Mouse (Mus musculus) forebrain, embryonic 13.5 days (tissue): ENCODE results near the gene Atg9a. TPM values are rescaled to one million over a fixed set of nuclear protein-coding genes. Genes with fewer than 3 reads are reported as not detected.

Experiments
- ATAC-seq: fragments of 200-750 bp; cut with Nextera tagmentation; 2 replicates; pipeline ENCODE4 v1.8.0; 2017
- H3K27ac ChIP-seq: fragments of 300-500 bp; sonication (generic); 2 replicates; pipeline ENCODE4 v1.5.1; 2015; ENCODE audit warnings: inconsistent platforms, mild to moderate bottlenecking, moderate library complexity
- H3K27me3 ChIP-seq: fragments of 300-500 bp; sonication (generic); 2 replicates; pipeline ENCODE4 v1.6.1; 2015; ENCODE audit warnings: mild to moderate bottlenecking, inconsistent platforms
- H3K36me3 ChIP-seq: fragments of 300-500 bp; sonication (generic); 2 replicates; pipeline ENCODE4 v1.6.1; 2015; ENCODE audit warnings: mild to moderate bottlenecking, inconsistent platforms; ENCODE audit not compliant: poor library complexity, severe bottlenecking
- H3K4me1 ChIP-seq: fragments of 300-500 bp; sonication (generic); 2 replicates; pipeline ENCODE4 v1.6.1; 2015; ENCODE audit warnings: inconsistent platforms
- H3K4me2 ChIP-seq: fragments of 300-500 bp; sonication (generic); 2 replicates; pipeline ENCODE4 v1.6.1; 2015; ENCODE audit warnings: inconsistent platforms, mild to moderate bottlenecking, moderate library complexity
- H3K4me3 ChIP-seq: fragments of 300-500 bp; sonication (generic); 2 replicates; pipeline ENCODE4 v1.5.1; 2015; ENCODE audit warnings: mild to moderate bottlenecking, inconsistent platforms
- H3K9ac ChIP-seq: fragments of 300-500 bp; sonication (generic); 2 replicates; pipeline ENCODE4 v1.6.1; 2015; ENCODE audit warnings: mild to moderate bottlenecking, inconsistent platforms
- H3K9me3 ChIP-seq: fragments of 300-500 bp; sonication (generic); replicated peaks from 2 replicates; pipeline ENCODE4 v1.6.1; 2016; ENCODE audit warnings: inconsistent platforms
- WGBS: fragments of 180-500 bp; shearing (Covaris S2); methylation state at CpG from one replicate; pipeline ENCODE4 v1.1.7; 2015; 5-methylcytosine and 5-hydroxymethylcytosine counted together
- polyA plus RNA-seq: library from polyadenylated mRNA; unstranded; fragments of >200 nt; fragmentation: Nextera tagmentation; extraction: Ambion mirVana; gene quantifications from 2 replicates; pipeline ENCODE4 v1.2.1, GENCODE M21; 2015

Atg9a gene
- polyA plus RNA-seq, 1 experiment from 2014 or later: 29.7 TPM

- peaks cover 46% of the 10 kb centered on the region for H3K36me3 ChIP-seq
- H3K9me3 ChIP-seq: no peaks in the 10 kb centered on the region
- no peak overlapping the region for H3K4me2 ChIP-seq
- H3K4me3 ChIP-seq: no peak overlapping the region
- no peak for ATAC-seq
- H3K9ac ChIP-seq: no peak overlapping the region
- 96% methylated on average over 7 of the region's 7 CpGs for WGBS
- peaks cover 26% of the 10 kb centered on the region for H3K27me3 ChIP-seq
- no peak overlapping the region for H3K27ac ChIP-seq
- H3K4me1 ChIP-seq: peaks cover 47% of the 10 kb centered on the region
Measured at GRCm38 (mm10) chr1:75213096-75213495, 21.1 kb upstream of the Atg9a start.

DNA sequence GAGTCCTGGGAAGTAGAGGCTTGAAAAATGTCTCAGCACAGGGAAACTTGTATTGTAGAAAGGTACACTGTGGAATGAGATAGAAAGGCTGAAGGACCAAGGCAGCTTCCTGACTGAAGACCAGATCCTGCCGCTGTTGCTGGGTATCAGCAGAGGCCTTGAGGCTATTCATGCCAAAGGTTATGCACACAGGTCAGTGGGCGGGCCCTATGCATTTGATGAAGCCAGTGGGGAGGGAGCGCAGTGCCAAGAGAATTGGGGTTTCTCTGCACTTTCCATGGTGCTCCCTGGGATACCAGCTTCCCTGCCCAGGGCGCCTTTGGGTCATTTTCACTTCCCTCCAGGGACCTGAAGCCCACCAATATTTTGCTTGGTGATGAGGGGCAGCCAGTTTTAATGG lies 20.5 kb upstream of the Atg9a start:
- no peak overlapping the region for H3K4me3 ChIP-seq
- peaks cover 44% of the 10 kb centered on the region for H3K4me1 ChIP-seq
- peaks cover 21% of the 10 kb centered on the region for H3K27me3 ChIP-seq
- H3K9ac ChIP-seq: no peak overlapping the region
- no peak for ATAC-seq
- no peak overlapping the region for H3K4me2 ChIP-seq
- 88% methylated on average over 4 of the region's 4 CpGs for WGBS
- H3K27ac ChIP-seq: no peak overlapping the region
- H3K36me3 ChIP-seq: peaks cover 46% of the 10 kb centered on the region
- H3K9me3 ChIP-seq: no peaks in the 10 kb centered on the region

- Histone ChIP-seq H3K36me3 (peaks cover 45% of the 10 kb centered on the region), H3K9ac (peak overlapping the region; percentile 93), H3K4me1 (peaks cover 42% of the 10 kb centered on the region), H3K4me3 (peak overlapping the region; percentile 97), H3K27ac (no peak overlapping the region), H3K27me3 (peaks cover 8% of the 10 kb centered on the region), H3K4me2 (peak overlapping the region; percentile 92), H3K9me3 (no peaks in the 10 kb centered on the region)
- 14% methylated on average over 17 of the region's 17 CpGs for WGBS
- ATAC-seq: peak; percentile 14
Measured at GRCm38 (mm10) chr1:75211141-75211708, 19.2 kb upstream of the Atg9a start.

DNA sequence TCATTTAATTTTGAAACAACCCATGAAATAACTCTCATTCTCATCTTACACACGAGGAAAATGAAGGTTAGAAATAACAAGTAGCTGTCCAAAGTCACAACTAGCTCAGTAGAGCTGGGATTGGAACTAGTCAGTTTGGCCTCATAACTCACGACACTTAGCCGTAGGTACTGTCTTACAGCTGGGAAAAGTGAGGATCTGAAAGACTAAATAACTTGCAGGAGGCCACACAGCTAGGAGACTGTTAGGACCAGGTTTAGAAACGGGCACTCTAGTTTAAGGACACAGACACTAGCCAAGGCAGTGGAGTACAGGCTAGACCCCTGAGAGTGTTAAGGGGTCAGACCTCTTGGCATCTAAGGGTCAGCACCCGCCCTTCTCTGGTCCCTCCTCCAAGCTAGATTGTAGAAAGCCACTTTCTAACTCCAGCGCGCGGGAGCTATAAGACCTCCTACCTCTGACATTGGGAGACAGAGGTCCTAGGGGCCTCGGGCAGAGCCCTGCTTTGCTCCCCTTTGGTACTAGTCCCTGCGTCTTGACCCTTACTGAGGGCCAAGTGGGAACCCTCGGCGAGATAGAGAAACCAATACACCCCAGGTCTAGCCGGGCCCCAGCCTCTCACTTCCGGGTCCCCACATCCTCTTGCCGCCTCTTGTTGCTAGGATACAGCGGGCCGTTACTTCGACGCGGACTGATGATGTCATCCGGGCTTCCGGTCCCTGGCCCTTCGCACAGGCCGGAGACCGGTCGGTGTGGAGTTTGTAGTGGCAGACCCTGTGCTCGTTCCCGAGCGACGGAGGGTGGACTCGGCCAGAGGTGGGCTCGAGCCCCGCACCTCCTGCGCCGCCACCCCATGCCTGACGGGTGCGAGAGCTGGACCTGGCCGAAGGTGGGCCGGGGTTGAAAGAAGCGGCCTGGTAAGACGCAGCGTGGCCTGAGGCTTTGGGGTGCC lies 18.4 kb upstream of the Atg9a start, which contains the start of the genes Glb1l and Stk16:
Gene Glb1l, minus strand, starts transcription at position 678 of the 952 bp plus-strand sequence.
Gene Stk16, plus strand, starts transcription at position 703 of the 952 bp plus-strand sequence.
- peak within 1 kb of the TSS; percentile 93 for H3K9ac ChIP-seq
- peak within 1 kb of the TSS; percentile 97 for H3K4me3 ChIP-seq
- peaks cover 37% of the 10 kb centered on the region for H3K36me3 ChIP-seq
- no peaks in the 10 kb centered on the region for H3K9me3 ChIP-seq
- H3K27ac ChIP-seq: no peak within 1 kb of the TSS
- peaks cover 42% of the 10 kb centered on the region for H3K4me1 ChIP-seq
- H3K4me2 ChIP-seq: peak within 1 kb of the TSS; percentile 92
- no peaks in the 10 kb centered on the region; the same call in 1 of the 2 replicates for H3K27me3 ChIP-seq
- ATAC-seq: peak; percentile 98
- 6% methylated on average over 42 of the region's 42 CpGs for WGBS

DNA sequence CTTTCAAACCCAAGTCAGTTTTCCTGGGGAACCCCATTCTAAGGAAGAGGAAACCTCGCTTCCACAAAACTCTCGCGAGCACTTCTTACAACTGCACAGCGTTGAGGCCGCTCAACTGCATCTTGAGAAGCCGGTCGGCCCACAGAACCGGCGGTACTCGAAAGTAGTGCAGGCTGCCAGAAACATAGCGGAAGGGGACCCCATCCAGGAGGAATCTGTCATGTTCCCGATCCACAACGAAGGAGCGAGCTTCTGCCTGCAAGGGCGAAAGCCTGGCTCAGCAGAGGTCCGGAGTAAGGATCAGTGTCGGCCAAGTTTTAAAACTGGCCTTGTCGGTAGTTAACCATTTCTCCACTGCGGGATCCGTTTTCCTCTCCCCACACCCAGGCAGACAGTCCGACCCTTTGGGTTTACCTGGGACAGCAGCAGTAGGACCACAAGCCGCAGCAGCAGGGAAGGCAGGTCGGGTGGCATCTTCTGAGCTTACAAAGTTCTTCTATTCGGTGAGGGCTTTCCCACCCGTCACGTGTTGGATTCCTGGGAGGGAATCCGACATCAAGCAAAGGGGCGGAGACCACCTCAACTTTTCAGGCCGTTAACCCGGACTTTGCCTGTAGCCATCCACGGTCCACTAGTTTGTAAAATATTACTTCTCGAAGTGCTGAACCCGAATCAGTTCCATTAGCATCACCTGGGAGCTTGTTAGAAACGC lies 17.1 kb upstream of the Atg9a start:
- H3K4me1 ChIP-seq: peaks cover 42% of the 10 kb centered on the region

DNA sequence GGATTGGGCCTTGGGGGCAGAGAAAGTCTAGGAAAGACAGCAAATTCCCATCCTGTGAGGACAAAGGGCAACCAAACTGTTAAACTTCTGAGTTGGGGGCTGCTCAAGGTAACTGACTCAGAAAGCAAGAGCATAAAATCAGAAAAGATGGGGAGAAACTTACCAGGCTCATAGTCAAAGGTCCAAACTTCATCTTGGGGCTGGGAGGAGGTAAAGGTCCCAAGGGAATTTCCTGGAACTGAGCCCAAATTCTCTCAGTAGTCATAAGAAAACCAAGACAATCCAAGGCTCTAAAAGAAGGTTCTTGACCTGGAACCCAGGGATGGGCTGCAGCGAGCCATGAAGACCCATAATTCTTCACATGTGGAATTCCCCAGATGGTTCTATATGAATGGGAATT lies 9.2 kb upstream of the Atg9a start:
- H3K4me2 ChIP-seq: no peak overlapping the region
- H3K4me3 ChIP-seq: no peak overlapping the region
- H3K4me1 ChIP-seq: no peaks in the 10 kb centered on the region
- H3K27me3 ChIP-seq: no peaks in the 10 kb centered on the region
- H3K9me3 ChIP-seq: no peaks in the 10 kb centered on the region
- no peak overlapping the region for H3K27ac ChIP-seq
- no peak overlapping the region for H3K9ac ChIP-seq
- peaks cover 39% of the 10 kb centered on the region for H3K36me3 ChIP-seq
- WGBS: 95% methylated on average over 1 of the region's 1 CpGs
- no peak for ATAC-seq

More for the DNA sequence above, 17.1 kb upstream of the Atg9a start:
- ATAC-seq: no peak
- whole genome bisulfite sequencing: 11% methylated on average over 34 of the region's 34 CpGs
- Histone ChIP-seq H3K9me3 (no peaks in the 10 kb centered on the region), H3K36me3 (peaks cover 24% of the 10 kb centered on the region), H3K27ac (no peak overlapping the region), H3K9ac (peak overlapping the region; percentile 52), H3K27me3 (no peaks in the 10 kb centered on the region; the same call in 1 of the 2 replicates), H3K4me2 (peak overlapping the region; percentile 92), H3K4me3 (peak overlapping the region; percentile 36)

DNA sequence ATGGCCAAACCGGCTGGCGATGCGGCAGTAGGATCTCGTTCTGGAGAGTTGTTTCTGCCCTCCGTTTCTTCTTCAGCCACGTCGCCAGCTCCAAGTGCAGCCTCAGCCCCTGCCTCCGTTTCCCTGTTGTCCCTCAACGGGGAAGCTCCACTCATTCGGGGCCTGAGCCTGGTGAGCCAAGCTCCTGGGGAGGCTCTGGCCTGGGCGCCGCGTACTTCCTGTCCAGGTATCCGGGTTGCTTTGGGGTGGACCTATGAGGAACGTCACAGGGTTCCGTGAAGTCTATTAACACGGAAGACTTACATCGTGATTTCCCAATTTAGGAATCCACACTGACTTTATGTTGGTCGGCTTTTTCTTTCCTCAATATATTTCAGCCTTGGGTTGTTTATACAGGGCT lies 456 bp upstream of the Atg9a start:
- Histone ChIP-seq H3K9ac (peak overlapping the region; percentile 86), H3K4me1 (peaks cover 26% of the 10 kb centered on the region), H3K9me3 (no peaks in the 10 kb centered on the region), H3K4me3 (peak overlapping the region; percentile 67), H3K4me2 (peak overlapping the region; percentile 93), H3K27me3 (no peaks in the 10 kb centered on the region), H3K27ac (peak overlapping the region; percentile 83), H3K36me3 (peaks cover 32% of the 10 kb centered on the region)
- ATAC-seq: peak; percentile 20; the same call in 1 of the 2 replicates
- WGBS: under 1% methylated on average over 19 of the region's 19 CpGs

DNA sequence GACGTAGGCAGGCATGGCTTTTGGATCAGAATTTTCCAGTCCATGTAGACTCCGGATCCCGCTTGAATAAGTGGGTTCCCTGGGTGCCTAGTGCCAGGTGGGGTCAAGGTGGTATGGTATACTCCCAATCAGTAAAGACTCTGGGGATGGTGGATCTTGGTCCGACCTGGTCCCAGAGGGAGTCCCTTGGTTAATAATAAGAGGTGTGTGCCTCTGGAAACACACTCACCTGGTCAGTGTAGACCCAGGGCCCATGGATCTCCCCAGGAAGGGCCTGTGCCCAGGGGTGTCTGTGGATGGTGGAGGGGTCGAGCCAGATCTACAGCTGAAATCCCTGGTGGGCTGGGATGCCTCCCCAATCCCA lies 756 bp downstream of the Atg9a start:
- peak overlapping the region; percentile 93 for H3K4me2 ChIP-seq
- H3K9me3 ChIP-seq: no peaks in the 10 kb centered on the region
- H3K27ac ChIP-seq: peak overlapping the region; percentile 89
- WGBS: 43% methylated on average over 5 of the region's 5 CpGs
- no peaks in the 10 kb centered on the region for H3K27me3 ChIP-seq
- H3K9ac ChIP-seq: peak overlapping the region; percentile 84
- H3K4me3 ChIP-seq: peak overlapping the region; percentile 67
- H3K36me3 ChIP-seq: peaks cover 33% of the 10 kb centered on the region
- no peak for ATAC-seq
- H3K4me1 ChIP-seq: peaks cover 26% of the 10 kb centered on the region

GRCm38 (mm10) chr1:75190577-75190976 lies 1.4 kb downstream of the Atg9a start:
- 0 out of 2 replicates have a peak overlapping the region, but pooled peaks have one; percentile 84 for H3K9ac ChIP-seq
- H3K9me3 ChIP-seq: no peaks in the 10 kb centered on the region
- peaks cover 26% of the 10 kb centered on the region for H3K4me1 ChIP-seq
- 77% methylated on average over 2 of the region's 2 CpGs for WGBS
- peak overlapping the region; percentile 67; the same call in 1 of the 2 replicates for H3K4me3 ChIP-seq
- H3K4me2 ChIP-seq: peak overlapping the region; percentile 93
- H3K27ac ChIP-seq: no peak overlapping the region
- no peaks in the 10 kb centered on the region for H3K27me3 ChIP-seq
- peaks cover 33% of the 10 kb centered on the region for H3K36me3 ChIP-seq
- ATAC-seq: no peak

DNA sequence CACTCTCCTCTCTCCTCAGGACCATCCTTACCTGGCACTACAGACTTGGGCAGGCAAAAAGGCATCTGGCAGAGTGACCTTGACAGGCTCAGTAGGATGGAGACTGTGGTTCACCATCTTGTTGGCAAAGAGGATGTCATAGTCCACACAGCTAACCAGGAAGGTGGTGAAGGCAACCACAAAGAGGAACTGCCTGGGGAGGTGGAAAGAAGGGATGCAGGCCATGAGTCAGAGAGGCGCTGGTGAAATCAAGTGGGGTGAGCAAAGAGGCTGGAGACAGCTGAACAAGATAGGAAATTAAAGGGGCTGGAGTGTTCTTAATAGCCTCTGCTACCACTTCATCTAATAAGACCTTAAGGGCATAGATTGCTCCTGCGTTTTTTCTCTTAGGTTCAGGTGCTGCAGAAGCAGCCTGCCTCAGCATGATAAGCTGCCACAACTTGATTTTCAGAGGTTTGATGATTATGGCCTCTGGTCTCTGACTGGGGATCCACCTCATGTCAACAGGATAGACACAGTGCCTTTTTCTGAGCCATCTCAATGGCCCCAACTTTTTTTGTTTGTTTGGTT lies 4.0 kb downstream of the Atg9a start:
- H3K4me2 ChIP-seq: no peak overlapping the region
- 89% methylated on average over 2 of the region's 2 CpGs for WGBS

GRCm38 (mm10) chr1:75187126-75187525 lies 4.9 kb downstream of the Atg9a start:
- Histone ChIP-seq H3K9ac (no peak overlapping the region), H3K27me3 (no peaks in the 10 kb centered on the region), H3K9me3 (no peaks in the 10 kb centered on the region), H3K4me2 (no peak overlapping the region), H3K4me1 (peaks cover 13% of the 10 kb centered on the region), H3K36me3 (peaks cover 60% of the 10 kb centered on the region), H3K27ac (no peak overlapping the region), H3K4me3 (no peak overlapping the region)
- ATAC-seq: no peak

More for the DNA sequence above, 4.0 kb downstream of the Atg9a start:
- Histone ChIP-seq H3K9me3 (no peaks in the 10 kb centered on the region), H3K9ac (no peak overlapping the region), H3K27ac (no peak overlapping the region), H3K27me3 (no peaks in the 10 kb centered on the region), H3K36me3 (peaks cover 52% of the 10 kb centered on the region), H3K4me3 (no peak overlapping the region), H3K4me1 (peaks cover 19% of the 10 kb centered on the region)
- ATAC-seq: no peak
